Mouse (Mus musculus) hematopoietic multipotent progenitor cell, adult 10-12 weeks (in vitro differentiated cells): ENCODE measurements around the gene Clec10a. TPM values are rescaled to one million over a fixed set of nuclear protein-coding genes. Genes with fewer than 3 reads are reported as not detected.

ENCODE experiments used
- polyA plus RNA-seq: library from polyadenylated mRNA; stranded (reverse); fragments of >175 nt; gene quantifications from 2 replicates; pipeline ENCODE4 v1.2.3, GENCODE M21; 2012; ENCODE audit warnings: low replicate concordance

Clec10a gene
- 1.1 and 2.2 TPM in 2 replicates for polyA plus RNA-seq

GRCm38 (mm10) chr11:70155897-70156296 lies at the start of gene Clec10a:
Gene Clec10a, plus strand, starts transcription at chr11:70156197.

GRCm38 (mm10) chr11:70129926-70130379 lies 26.0 kb upstream of the Clec10a start, which contains the start of gene Mgl2:
Gene Mgl2, plus strand, starts transcription at chr11:70130329.

GRCm38 (mm10) chr11:70212423-70212822 lies 56.4 kb downstream of the Clec10a start, which contains the start of gene Slc16a11:
Gene Slc16a11, plus strand, starts transcription at chr11:70212752.

Other genes with a start within 250 kb of the Clec10a start
- 109 and 212 TPM in 2 replicates for gene Gps2, start 242.3 kb upstream of the Clec10a start, polyA plus RNA-seq
- 938 and 1,043 TPM in 2 replicates for gene Eif5a, start 234.2 kb upstream of the Clec10a start, polyA plus RNA-seq
- 0.54 and 2.7 TPM in 2 replicates for gene Ybx2, start 220.4 kb upstream of the Clec10a start, polyA plus RNA-seq
- 15.8 TPM in 1 of 2 replicates, not detected in the other for gene Slc2a4, start 208.0 kb upstream of the Clec10a start, polyA plus RNA-seq
- gene Cldn7, start 191.4 kb upstream of the Clec10a start, polyA plus RNA-seq: 0.27 and 0.88 TPM in 2 replicates
- gene Ctdnep1, start 175.0 kb upstream of the Clec10a start, polyA plus RNA-seq: 123 and 255 TPM in 2 replicates
- gene Elp5, start 173.7 kb upstream of the Clec10a start, polyA plus RNA-seq: 11.9 and 17.1 TPM in 2 replicates
- gene Gabarap, start 165.1 kb upstream of the Clec10a start, polyA plus RNA-seq: 344 and 452 TPM in 2 replicates
- 67.4 and 84.5 TPM in 2 replicates for gene Phf23, start 160.4 kb upstream of the Clec10a start, polyA plus RNA-seq
- gene Dvl2, start 155.6 kb upstream of the Clec10a start, polyA plus RNA-seq: 49.3 and 51.4 TPM in 2 replicates
- 24.5 and 32.0 TPM in 2 replicates for gene Acadvl, start 140.8 kb upstream of the Clec10a start, polyA plus RNA-seq
- gene Dlg4, start 139.3 kb upstream of the Clec10a start, polyA plus RNA-seq: 12.5 and 18.5 TPM in 2 replicates
- gene Asgr1, start 102.1 kb upstream of the Clec10a start, polyA plus RNA-seq: not detected in 2 replicates
- gene Asgr2, start 63.6 kb upstream of the Clec10a start, polyA plus RNA-seq: 0.13 and 0.17 TPM in 2 replicates
- 0.10 TPM in 1 of 2 replicates, not detected in the other for gene Mgl2, start 25.9 kb upstream of the Clec10a start, polyA plus RNA-seq
- 0.42 and 1.8 TPM in 2 replicates for gene Slc16a11, start 56.6 kb downstream of the Clec10a start, polyA plus RNA-seq
- gene Slc16a13, start 64.9 kb downstream of the Clec10a start, polyA plus RNA-seq: 4.8 and 6.9 TPM in 2 replicates
- 1.2 and 1.7 TPM in 2 replicates for gene Bcl6b, start 73.6 kb downstream of the Clec10a start, polyA plus RNA-seq
- 63.8 and 101 TPM in 2 replicates for gene 0610010K14Rik, start 81.7 kb downstream of the Clec10a start, polyA plus RNA-seq
- 2.8 and 4.1 TPM in 2 replicates for gene Gm21988, start 83.6 kb downstream of the Clec10a start, polyA plus RNA-seq
- gene Rnasek, start 83.6 kb downstream of the Clec10a start, polyA plus RNA-seq: 44.8 and 229 TPM in 2 replicates
- gene Alox12, start 99.2 kb downstream of the Clec10a start, polyA plus RNA-seq: 0.63 and 0.76 TPM in 2 replicates
- 0.10 TPM in 1 of 2 replicates, not detected in the other for gene Alox12e, start 166.4 kb downstream of the Clec10a start, polyA plus RNA-seq
- 1.4 and 1.8 TPM in 2 replicates for gene Alox15, start 195.8 kb downstream of the Clec10a start, polyA plus RNA-seq